Mouse (Mus musculus): ENCODE measurements around the gene Jun. TPM values are rescaled to one million over a fixed set of nuclear protein-coding genes. Genes with fewer than 3 reads are reported as not detected.

Gene Jun
- total RNA-seq (2021): 10 to 100 TPM; 48.6 to 76.8 TPM
- long read RNA-seq, experiment 1, transcript Jun-201 (1 exons, 3,189 nt): major isoform, 172 of 174 reads
- long read RNA-seq, experiment 1, partial matches to known transcripts: 0 of 174 reads
- long read RNA-seq, experiment 1, other reads (novel, unspliced or antisense): 2 of 174 reads
- long read RNA-seq, experiment 2, transcript Jun-201 (1 exons, 3,189 nt): major isoform, 25 of 28 reads
- long read RNA-seq, experiment 2, partial matches to known transcripts: 0 of 28 reads
- long read RNA-seq, experiment 2, other reads (novel, unspliced or antisense): 3 of 28 reads

DNA sequence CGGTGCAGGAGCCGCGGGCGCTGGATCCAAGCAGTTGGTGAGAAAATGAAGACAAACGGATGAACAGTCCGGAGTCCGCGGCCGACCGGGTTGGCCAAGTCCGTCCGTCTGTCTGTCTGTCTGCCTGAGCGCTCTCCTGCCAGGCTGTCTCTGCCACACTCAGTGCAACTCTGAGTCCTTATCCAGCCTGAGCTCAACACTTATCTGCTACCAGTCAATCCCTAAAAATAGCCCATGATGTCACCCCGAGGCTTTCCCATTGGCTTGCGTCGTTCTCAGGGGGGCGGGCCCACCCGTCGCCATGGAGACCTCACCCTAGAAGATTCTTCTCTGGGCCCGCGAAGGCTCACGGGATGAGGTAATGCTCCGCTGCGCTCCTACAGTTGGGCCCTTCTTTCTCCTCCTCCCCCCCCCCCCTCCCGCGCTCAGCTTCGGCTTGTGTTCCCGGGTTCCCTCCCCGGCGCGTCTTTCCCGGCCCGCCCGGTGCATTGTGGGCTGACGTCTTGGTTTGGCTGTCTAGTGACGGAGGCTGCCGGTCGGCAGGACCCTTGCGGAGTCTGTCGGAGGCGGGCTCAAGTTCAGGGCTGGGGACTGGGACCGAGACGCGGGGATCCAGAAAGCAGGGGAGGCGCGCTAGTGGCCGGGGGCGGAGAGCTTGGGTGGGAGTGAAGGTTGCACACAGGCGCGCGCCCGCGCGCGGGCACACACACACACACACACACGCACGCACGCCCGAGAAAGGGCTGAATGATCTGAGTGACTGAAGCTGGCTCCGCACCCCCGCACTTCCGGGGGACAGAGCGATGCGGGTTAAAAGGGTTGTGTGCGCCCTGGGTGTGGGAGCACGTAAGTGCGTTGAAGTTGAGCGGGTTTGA, at the start of gene Jun:
TSS of gene Jun (minus strand) at position 198 of the 875 bp plus-strand sequence.
- DNase-seq: peak; percentile 99

DNA sequence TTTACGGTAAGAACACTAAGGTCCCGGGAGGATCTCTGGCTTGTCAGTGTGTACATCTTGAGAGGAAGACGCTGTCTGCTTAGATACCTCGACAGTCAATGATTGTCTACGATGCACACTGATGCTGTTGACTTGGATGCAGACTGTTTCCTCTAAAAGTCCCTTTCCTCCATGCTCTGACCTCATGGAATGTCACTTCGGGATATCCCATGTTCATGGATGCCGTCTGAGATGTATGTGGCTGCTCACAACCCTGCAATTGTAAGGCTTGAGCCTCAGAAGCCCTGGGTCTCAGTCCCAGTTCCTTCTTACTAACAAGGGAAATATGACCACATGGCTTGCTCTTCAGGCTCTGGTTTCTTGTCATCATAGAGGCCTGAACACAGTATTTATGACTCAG, 49.7 kb upstream of the Jun start:
- no peak for DNase-seq

DNA sequence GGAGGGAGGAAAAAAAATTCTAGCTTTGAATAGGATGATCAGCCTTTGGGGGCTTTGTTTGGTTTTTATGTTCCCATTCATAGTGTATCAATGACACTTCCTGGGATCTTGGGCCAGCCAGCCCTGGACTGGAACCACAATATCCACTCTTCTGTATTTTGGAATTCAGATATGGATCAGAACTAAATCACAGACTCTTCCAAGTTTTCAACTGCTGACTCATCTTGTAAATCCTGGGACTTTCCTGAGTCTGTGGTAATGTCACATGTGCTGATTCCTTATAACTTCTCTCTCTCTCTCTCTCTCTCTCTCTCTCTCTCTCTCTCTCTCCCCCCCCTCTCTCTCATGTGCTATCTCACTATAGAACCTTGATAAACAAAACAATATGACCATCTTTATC, 48.7 kb upstream of the Jun start:
- DNase-seq: no peak

- no peak for DNase-seq
Observed at GRCm38 (mm10) chr4:95099373-95099772, 47.4 kb upstream of the Jun start.

GRCm38 (mm10) chr4:95098722-95099097, 46.7 kb upstream of the Jun start:
- no peak for DNase-seq

DNA sequence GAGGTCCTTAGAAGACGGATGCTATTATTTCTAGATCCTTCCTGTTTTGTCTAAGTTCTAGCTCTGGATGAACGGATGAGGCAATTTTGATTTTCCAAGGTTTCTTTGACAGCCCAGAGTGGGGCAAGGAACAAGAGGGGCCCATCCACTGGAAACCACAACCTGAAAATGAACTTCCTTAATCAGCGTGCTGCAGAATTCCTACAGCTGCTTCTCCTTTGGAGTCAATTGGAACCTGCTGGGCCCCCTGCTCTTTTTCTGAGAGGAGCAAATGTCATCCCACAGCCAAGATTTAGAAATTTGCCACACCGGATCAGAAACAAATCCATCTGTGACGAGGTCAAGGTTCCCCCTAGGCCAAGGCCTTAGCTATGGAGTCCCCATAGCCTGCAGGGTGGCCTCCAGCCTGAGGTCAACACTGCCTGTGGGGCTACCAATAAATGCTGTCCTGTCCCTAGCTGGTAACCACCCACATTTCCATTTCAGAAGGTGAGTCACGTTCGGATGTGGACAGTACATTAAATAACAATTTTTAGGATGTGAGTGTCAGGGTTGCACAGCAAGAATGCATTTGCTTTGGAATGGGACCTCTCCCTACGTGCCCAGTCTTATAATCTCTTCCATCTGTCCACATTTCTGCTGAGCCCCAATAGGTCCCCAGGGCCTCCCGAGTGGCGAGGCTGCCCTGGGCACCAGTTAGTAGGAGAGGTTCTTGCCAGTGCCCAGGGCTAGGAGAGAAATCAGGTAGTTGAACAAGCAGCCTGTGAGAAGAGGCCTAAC, 46.1 kb upstream of the Jun start:
- no peak for DNase-seq

- DNase-seq: no peak
Observed at GRCm38 (mm10) chr4:95096731-95097130, 44.7 kb upstream of the Jun start.

DNA sequence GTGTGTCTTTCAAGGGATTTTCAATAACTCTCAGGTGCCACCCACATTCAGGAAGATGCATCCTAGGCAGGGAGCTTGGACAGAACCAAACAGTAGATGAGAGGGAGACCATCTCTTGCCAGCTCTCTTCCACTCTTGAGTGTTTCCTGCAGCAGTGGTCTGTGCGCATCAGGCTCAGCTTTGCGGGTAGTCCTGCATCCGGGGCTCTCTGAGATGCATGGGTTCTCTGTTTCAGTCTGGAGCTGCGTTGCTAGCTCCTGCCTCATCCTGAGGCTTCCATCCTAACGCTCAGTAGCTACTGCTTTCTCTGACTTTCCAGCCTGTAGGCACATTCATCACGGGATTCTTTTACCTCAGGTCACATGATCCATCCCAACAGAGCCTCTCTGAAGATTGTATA, 43.9 kb upstream of the Jun start:
- no peak for DNase-seq

DNA sequence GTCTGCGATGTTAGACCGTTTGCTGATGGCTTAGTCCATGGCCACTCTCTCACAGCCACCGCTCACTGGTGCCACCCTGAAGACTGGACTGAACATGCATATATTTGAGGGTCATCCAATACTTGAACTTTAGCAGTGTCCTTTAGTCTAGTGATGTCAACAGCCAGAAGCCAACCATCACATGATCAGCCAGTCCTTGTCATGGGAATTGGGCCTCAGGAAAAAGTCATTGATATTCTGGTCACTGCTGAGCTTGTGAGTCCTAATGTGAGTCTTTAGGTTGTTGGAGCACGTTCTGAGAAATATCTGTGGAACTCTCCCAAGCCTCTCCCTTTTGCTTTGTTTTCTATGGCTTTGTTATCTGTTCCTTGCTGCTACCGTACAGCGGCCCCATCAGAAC, 43.3 kb upstream of the Jun start:
- no peak for DNase-seq

- no peak for DNase-seq
Observed at GRCm38 (mm10) chr4:95094700-95095113, 42.7 kb upstream of the Jun start.

- DNase-seq: no peak
Observed at GRCm38 (mm10) chr4:95093615-95094014, 41.6 kb upstream of the Jun start.

DNA sequence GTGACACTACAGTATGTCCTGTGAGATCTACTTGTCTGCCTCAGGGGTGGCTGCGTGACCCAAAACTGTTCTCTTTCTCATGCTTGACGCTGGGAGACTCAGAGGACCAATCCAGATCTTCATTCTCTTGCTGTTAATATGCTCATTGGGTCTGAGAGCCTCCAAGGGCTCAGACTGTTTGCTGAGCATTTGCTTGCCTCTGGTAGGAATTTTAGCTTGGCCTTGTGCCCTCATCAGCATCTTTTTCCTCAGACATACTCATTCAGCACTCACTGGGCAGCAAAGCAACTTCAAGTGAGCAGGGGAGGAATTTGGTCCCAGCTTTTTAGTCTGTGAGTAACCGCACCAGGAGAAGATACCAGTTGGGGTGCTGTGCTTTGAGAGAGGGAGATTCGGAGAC, 40.5 kb upstream of the Jun start:
- DNase-seq: no peak

DNA sequence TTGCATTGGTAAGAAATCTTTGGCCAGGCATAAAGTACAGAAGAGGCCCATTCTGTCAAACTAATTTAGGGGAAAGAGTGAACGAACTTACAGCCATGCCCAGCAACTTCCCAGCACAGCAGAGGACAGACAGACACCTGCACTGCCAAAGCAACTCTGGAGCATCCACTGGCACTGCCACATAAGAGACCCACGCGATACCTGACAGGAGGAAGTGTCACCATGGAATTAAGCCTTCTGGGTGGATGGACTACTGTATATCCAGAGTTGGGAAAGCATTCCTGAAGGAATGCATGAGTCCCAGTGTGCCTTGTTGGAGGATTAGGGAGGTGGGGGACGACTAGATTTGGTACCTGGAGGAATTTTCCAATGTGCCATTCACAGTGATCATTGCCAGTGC, 39.5 kb upstream of the Jun start:
- DNase-seq: no peak

GRCm38 (mm10) chr4:95089968-95090367, 37.9 kb upstream of the Jun start:
- DNase-seq: no peak

DNA sequence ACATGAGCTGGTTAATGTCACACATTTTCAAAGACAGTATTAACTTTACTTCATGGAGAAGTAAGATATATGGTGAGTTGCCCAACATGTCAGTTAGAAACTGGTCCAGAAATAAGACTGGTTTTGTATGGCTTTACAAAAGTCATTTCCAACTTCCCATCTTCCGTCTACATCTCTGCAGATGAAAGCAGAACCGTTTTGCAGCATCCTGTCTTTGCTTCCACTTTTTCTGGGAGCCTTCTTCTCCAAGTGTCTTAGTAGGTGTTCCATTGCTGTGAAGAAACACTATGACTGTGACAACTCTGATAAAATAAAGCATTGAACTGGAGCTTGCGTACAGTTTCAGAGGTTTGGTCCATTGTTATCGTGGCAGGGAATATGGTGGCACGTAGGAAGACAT, 37.0 kb upstream of the Jun start:
- DNase-seq: no peak

- no peak for DNase-seq
Observed at GRCm38 (mm10) chr4:95083957-95084356, 31.9 kb upstream of the Jun start.

- DNase-seq: no peak
Observed at GRCm38 (mm10) chr4:95083191-95083729, 31.2 kb upstream of the Jun start.

GRCm38 (mm10) chr4:95082481-95083088, 30.6 kb upstream of the Jun start:
- DNase-seq: peak; percentile 79

DNA sequence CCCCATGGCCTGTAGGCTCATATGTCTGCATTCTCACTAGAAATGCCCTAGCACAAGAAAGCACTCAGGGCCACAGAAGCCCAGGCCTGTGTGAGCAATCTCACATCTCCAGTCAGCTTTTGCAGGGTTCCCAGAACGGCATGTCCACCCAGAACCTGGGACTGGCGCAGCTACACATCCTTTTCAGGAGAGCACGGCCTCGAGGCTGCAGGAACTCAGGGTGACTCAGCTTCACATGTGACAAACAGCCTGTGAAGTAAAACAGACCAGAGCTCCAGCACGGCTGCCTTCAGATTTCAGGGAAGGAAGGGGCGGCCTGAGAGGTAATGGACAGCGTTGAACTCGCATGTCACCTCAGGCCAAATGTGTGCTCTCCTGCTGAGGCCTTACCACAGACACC, 29.6 kb upstream of the Jun start:
- DNase-seq: peak; percentile 70

DNA sequence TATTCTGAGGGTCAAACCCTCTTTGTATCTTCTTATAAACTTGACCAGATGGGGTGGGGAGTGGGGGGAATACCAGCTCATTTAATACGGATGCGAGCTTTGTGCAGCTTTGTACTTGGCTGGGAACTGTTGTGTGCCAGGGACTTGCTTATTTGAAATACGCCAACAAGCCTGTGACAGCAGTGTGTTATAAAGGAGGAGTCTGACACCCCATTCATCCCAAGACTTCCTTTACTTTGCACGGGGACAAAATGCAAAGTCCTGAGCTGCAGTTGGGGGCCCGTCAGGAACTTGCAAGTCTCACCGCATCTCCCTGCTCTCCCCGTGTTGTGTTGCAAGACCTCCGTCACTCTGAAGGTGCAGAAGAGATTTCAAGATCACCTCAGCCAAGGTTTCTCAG, 26.6 kb upstream of the Jun start:
- no peak for DNase-seq

- no peak for DNase-seq
Observed at GRCm38 (mm10) chr4:95076279-95076678, 24.3 kb upstream of the Jun start.

DNA sequence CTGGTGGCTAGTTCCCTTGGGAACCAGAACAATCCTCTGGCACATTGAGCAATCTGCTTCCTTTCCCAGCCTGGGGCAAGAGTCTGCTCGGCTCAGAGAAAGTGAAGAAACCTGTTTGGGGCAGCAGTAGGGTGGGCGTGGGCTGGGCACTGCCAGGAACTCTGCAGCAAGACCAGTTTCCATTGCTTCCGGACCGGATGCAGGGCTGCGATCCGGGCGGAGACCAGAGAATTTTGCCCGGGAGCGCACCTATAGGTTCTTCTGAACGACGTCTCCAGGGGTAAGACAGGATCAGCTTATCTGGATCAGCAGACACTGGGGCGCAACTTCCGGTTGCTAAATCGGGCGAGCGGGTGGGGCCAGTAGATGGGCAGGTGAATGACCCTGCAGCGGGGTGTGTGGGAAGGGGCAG, 23.6 kb upstream of the Jun start:
- no peak for DNase-seq

Data from adrenal gland, postnatal 10 days (tissue).